Mouse (Mus musculus) v-Abl transformed pro-B cells (cell line): Measurements from ENCODE around the gene Neurl4.

Experiments
- in situ Hi-C, 2 experiments: fragments of 400-800 bp; cut with MboI; formaldehyde crosslinking; loops; one replicate each; pipeline ENCODE4 v1.15.1; 2025; ENCODE audit not compliant: unreplicated experiment in 2 of 2

Gene Neurl4

GRCm38 (mm10) chr11:69945216-69945615 lies 44.3 kb downstream of the Neurl4 start:
- in situ Hi-C loops: no loop called here

DNA sequence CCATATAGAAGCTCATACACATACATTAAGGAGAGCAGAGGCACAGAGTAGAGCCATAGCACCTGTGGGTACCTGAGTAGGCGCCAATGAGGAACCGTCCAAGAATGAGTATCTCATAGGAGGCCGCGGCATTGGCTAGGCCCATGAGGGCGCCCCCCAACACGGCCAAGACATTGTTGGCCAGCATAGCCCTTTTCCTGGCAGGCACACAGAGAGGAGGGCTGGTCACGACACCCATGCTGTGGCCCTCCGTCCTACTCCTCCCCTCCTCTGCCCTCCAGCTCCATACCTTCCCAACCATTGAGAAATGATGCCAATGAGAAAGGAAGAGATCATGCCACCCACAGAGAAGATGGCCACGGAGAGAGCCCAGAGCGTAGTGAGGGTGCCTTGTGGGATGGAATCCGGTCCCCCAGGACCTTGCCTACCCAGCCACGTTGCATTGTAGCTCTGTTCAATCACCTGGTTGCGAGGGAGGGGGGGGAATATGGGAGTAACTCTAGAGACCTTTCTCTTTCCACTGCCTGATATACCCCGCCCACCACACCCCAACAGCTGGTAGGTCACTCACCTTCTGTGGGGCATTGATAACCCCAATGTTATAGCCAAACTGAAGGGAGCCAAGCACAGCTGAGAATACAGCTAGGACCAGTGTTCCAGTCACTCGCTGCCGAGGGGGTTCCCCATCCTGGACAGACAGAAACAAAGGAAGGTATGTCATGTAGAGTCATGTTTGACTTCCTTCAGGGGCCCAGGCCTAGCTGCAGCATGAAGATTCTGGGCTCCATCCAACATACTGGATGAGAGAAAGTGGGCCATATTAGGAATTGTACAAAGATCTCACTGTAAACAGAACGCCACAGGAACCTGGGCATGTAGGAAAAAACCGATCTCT lies 45.4 kb downstream of the Neurl4 start:
- in situ Hi-C loops: no loop called here

DNA sequence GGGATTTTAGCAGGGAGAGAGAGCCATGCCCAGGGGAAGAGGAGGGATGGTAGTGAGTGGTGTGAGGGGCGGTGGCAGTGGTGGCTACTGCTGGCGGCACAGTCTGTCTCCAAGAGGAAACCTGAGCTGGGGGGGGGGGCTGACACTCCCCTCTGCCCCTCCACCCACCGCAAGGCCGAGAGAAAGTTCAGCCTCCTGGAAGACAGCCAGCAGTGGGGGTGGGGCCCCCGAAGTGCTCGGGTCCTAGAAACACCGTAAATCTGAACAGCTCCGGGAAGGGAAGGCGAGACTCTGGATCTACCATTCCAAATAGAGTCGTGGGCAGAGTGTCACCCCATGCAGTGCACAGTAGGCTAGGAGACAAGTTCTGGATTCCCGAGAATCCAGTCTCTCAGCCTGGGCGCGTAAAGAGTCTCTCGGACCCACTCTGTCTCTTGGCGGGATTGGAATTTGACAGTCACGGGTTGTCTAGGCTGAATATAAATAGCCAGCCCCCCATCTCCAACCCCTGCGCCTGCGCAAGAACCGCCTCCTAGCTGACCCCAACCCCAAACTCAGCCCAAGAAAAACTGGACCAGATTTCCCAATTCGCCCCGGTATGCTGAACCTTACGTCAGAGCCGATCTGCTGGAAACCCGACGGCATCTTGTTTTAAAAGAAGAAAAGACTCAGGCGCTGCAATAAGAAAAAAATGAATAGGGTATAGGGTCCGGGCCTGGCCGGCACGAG lies 46.6 kb downstream of the Neurl4 start:
- in situ Hi-C loops: no loop called here

DNA sequence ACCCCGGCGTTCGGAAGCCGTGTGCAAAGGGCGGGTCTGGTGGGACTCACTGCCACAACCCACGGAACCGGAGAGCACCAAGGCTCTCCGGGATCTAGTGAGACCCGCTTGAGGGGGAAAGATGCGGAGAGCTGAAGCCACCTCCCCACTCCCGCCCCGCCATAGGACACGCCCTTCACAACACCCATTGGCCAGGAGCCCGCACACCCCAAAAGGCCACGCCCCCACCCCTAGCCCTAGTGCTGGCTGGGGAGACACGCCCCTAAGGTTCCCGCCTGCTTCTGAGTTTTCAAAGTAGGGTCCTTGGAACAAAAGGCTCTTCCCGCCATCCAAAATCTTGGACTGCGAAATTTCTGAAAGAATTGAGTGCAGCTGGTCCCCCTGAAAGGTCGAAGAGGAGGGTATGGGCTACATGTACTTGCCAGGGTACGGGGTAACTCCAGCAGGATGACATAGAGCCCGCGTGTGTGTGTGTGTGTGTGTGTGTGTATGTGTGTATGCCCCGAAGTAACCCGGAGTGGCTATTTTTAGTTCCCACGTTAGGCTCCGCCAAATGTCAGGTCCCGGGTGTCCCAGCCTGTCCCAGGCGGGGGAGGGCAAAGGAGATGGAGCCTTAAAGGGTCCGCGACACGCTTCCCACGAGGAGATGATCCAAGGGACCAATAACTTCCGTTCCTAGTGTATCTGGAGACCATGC lies 47.3 kb downstream of the Neurl4 start, which contains the start of gene Slc2a4:
Gene Slc2a4, minus strand, starts transcription at position 123 of the 697 bp plus-strand sequence.
- in situ Hi-C loops: no loop called here

- in situ Hi-C loops: no loop called here
These were observed 47.9 kb downstream of the Neurl4 start for GRCm38 (mm10) chr11:69948763-69949150.

DNA sequence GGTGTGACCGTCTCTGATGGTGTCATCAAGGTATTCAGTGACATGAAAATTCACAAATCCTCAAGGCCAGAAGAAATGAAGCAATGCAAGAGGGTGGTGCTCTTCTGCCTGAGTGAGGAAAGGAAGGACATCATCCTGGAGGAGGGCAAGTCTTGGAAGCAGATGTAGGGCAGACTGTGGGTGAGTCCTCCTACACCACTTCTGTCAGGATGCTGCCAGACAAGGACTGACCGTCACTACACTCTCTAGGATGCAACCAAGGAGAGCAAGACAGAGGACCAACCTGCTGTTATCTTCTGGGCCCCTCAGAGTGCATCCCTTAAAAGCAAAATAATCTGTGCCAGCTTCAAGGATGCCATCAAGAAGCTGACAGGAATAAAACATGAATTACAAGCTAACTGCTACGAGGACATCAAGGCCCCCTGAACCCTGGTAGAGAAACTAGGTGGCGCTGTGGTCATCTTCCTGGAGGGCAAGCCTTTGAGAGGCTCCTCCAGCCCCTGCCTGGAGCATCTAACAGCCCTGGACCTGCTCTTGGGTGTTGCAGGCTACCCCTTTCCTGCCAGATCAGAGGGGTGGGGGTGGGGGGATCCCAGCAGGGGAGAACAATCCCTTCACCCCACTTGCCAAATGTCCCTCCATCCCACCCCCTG lies 50.1 kb downstream of the Neurl4 start:
- in situ Hi-C loops: loop anchor here (5.0 to 10.0 kb wide), 6 partner anchors 51 to 266 kb away; partner anchors contain the start of genes Dvl2 (in 1 of the 2), Senp3 (in 1 of the 2), Tmem95 (in 1 of the 2) and Tnfsf13 (in 1 of the 2)

DNA sequence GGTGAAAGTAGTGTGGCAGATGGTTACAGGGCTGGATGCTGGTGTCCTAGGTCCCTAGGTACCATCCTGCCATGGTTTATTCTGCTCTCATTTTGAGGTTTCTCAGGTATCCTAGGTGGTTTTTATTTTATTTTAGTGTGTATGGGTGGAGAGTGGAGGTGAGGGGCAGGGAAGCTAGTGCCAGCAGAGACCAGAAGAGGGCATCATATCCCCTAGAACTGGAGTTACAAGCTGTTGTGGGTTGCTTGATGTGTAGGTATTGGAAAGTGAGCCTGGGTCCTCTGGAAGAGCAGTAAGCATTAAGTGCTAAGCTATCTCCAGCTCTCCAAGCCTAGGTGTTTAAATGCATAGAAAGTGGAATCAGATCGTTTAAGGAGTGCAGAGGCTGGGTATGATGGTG lies 51.4 kb downstream of the Neurl4 start:
- in situ Hi-C loops: loop anchor here (5.0 to 10.0 kb wide), 6 partner anchors 50 to 267 kb away; partner anchors contain the start of genes Dvl2 (in 1 of the 2), Senp3 (in 1 of the 2), Tmem95 (in 1 of the 2) and Tnfsf13 (in 1 of the 2)

DNA sequence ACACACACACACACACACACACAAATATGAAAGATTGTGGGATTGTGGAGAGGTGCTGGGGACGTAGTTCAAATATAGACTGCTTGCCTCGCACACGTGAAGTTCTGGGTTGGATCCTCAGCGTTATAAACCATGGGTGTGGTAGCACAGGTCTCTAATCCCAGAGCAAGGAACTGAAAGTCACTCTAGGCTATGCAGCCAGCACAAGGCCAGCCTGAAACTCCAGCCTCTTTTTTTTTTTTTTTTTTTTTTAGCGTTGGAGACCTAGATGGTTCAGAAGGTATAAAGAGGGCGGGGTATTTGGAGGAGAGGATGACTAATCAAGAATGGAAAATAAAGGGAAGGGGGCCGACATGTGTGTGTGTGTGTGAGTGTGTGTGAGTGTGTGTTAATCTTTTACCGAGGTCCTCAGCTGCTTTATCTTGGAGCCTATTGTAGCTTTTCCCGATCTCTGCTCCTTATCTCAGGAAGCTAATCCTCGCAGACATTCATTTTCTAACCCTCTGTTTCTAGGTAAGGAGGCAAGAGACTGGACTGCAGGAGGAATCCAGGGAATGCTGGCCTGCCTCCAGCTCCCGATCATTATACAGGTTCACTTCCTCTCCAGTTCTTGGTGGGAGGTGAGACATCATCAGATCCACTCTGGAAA lies 52.5 kb downstream of the Neurl4 start:
- in situ Hi-C loops: loop anchor here (5.0 to 10.0 kb wide), 6 partner anchors 49 to 269 kb away; partner anchors contain the start of genes Dvl2 (in 1 of the 2), Senp3 (in 1 of the 2), Tmem95 (in 1 of the 2) and Tnfsf13 (in 1 of the 2)

DNA sequence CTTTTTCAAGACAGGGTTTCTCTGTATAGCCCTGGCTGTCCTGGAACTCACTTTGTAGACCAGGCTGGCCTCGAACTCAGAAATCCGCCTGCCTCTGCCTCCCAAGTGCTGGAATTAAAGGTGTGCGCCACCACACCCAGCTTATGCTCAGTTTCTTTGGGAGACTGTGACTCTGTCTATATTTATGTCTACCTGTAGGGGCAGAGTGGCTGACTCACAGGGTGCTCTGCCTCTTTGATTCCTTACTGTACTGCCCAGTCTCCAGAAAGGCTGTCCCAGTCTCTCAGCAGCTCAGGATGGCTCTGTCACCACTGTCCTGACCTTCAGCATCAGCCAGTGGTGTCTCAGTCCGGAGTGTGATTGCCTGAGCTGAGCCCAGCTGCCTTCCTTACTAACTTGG lies 54.7 kb downstream of the Neurl4 start:
- in situ Hi-C loops: loop anchor here (10.0 kb wide), 3 partner anchors 231 to 271 kb away; partner anchors contain the start of genes Senp3 (in 1 of the 2) and Tnfsf13 (in 1 of the 2)

DNA sequence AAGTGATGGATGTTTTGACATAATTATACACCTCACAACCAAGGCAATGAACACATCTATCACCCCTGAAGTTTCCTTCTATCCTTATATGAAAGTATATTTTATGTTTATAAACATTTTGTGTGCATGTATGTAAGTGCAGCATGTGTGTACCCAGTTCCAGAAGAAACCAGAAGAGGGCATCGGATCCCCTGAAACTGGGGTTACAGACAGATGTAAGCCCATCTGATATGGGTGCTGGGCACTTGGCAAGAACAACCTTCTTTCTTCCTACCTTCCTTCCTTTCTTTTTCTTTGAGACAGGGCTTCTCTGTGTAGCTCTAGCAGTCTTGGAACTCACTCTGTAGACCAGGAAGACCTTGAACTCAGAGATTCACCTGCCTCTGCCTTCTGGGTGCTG lies 55.3 kb downstream of the Neurl4 start:
- in situ Hi-C loops: loop anchor here (10.0 kb wide), 3 partner anchors 231 to 271 kb away; partner anchors contain the start of genes Senp3 (in 1 of the 2) and Tnfsf13 (in 1 of the 2)

GRCm38 (mm10) chr11:69960616-69961015 lies 59.7 kb downstream of the Neurl4 start:
- in situ Hi-C loops: no loop called here

DNA sequence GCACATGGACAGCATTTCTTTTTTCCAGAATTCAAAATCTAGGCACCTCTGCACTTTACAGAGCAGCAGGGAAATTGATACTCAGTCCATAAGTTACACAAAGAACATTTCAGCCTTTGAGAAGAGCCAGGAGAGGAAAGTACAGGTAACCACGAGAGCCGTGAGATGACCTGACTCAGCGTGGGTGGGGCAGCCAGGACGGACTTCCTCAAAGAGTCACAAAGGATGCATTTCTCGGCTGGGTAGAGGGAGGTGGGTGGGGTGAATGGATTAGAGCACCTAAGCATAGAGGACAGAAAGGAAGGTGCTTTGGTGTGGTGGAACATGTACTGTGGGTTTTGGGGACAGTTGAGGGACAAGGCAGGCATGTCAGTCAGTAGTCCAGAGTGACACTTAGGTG lies 61.0 kb downstream of the Neurl4 start:
- in situ Hi-C loops: no loop called here
